Mouse (Mus musculus): ENCODE data around the gene B4galt2. TPM values are rescaled to one million over a fixed set of nuclear protein-coding genes. Genes with fewer than 3 reads are reported as not detected.

The B4galt2 gene
- polyA plus RNA-seq (2015; fragmentation: Nextera tagmentation; extraction: Ambion mirVana), result 13.5 and 13.9 TPM in 2 replicates

- ATAC-seq (ENCODE audit: extremely low read depth, insufficient number of reproducible peaks, low FRiP score, low TSS enrichment), result peak; percentile 30
- Histone ChIP-seq H3K36me3 (peaks cover 38% of the 10 kb centered on the region), H3K4me3 (peak within 1 kb of the TSS; percentile 99), H3K27ac (replicated peaks) (peak within 1 kb of the TSS; percentile 66), H3K9ac (peak within 1 kb of the TSS; percentile 94), H3K27me3 (replicated peaks) (no peaks in the 10 kb centered on the region; the same call in 1 of the 2 replicates), H3K9me3 (no peaks in the 10 kb centered on the region), H3K4me2 (peak within 1 kb of the TSS; percentile 88), H3K4me1 (peaks cover 35% of the 10 kb centered on the region)
- WGBS, result under 1% methylated on average over 81 of the region's 103 CpGs
Observed at GRCm38 (mm10) chr4:117882701-117883691, at the start of gene B4galt2. B4galt2 (minus strand) TSS chr4:117883487.

DNA sequence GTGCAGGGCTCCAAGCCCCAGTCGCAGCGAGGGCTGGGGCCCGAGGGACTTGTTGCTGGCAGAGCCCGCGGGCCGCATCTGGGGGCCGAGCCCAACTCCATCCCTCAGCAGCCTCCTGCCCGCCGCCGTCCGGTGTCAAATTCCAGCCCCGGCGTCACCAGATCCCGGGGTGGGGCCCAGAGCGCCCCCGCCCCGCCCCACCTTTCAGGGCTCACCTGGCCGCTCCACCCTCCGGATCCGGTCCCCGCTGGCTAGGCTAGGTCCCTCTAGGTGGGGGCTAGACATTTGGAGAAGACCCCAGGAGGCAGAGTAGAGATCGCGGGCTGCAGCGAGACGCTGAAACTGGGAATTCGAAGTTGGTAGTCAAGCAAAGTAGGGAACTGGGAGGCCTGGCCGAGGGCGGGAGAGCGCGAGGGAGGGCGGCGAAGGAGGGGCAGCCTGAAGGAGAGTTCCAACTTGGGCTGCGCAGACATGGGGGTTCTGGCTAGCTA is 46.1 kb upstream of the B4galt2 start, which contains the start of gene Artn:
TSS of gene Artn (minus strand) at position 373 of the 491 bp plus-strand sequence.
- WGBS, result under 1% methylated on average over 33 of the region's 33 CpGs
- Histone ChIP-seq H3K4me1 (peaks cover 40% of the 10 kb centered on the region), H3K9me3 (peaks cover 3% of the 10 kb centered on the region; the same call in 1 of the 2 replicates), H3K27me3 (replicated peaks) (peaks cover 62% of the 10 kb centered on the region), H3K4me3 (peak within 1 kb of the TSS; percentile 55), H3K9ac (peak within 1 kb of the TSS; percentile 74), H3K36me3 (peaks cover 12% of the 10 kb centered on the region), H3K4me2 (peak within 1 kb of the TSS; percentile 89), H3K27ac (replicated peaks) (no peak within 1 kb of the TSS)
- ATAC-seq (ENCODE audit: extremely low read depth, insufficient number of reproducible peaks, low FRiP score, low TSS enrichment), result 0 out of 2 replicates have a peak, but pooled peaks have one; percentile 9

- H3K36me3 ChIP-seq, result peaks cover 12% of the 10 kb centered on the region
- H3K4me3 ChIP-seq, result peak overlapping the region; percentile 55
- peak overlapping the region; percentile 74 for H3K9ac ChIP-seq
- peak overlapping the region; percentile 89 for H3K4me2 ChIP-seq
- H3K9me3 ChIP-seq, result peaks cover 3% of the 10 kb centered on the region; the same call in 1 of the 2 replicates
- H3K27ac ChIP-seq (replicated peaks), result no peak overlapping the region
- H3K4me1 ChIP-seq, result peaks cover 46% of the 10 kb centered on the region
- no peak for ATAC-seq (ENCODE audit: extremely low read depth, insufficient number of reproducible peaks, low FRiP score, low TSS enrichment)
- H3K27me3 ChIP-seq (replicated peaks), result peaks cover 65% of the 10 kb centered on the region
- WGBS, result under 1% methylated on average over 13 of the region's 13 CpGs
Observed at GRCm38 (mm10) chr4:117928699-117929241, 45.5 kb upstream of the B4galt2 start.

DNA sequence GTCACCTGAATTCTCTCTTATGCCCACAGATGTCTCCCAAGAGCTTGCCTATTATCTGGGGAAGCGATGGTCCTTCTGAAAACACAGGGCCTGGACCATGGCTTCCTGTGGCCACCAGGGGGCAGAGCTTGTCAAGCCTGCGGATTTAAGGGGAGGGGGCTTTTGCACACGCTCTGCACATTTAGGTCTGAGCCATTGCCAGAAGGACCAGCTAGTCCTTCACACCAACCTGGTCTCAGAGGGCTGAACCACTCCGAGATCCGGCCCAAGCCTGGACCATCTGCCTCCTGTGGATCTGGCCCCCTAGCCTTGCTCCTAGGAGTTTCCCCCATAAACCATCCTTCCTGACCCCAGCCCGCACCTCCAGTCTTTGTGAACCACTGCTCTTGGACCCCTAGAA is 44.9 kb upstream of the B4galt2 start:
- no peak overlapping the region for H3K9ac ChIP-seq
- no peak overlapping the region for H3K4me3 ChIP-seq
- no peak for ATAC-seq (ENCODE audit: extremely low read depth, insufficient number of reproducible peaks, low FRiP score, low TSS enrichment)
- WGBS, result 15% methylated on average over 6 of the region's 6 CpGs
- H3K27ac ChIP-seq (replicated peaks), result no peak overlapping the region
- H3K9me3 ChIP-seq, result peaks cover 3% of the 10 kb centered on the region; the same call in 1 of the 2 replicates
- peaks cover 12% of the 10 kb centered on the region for H3K36me3 ChIP-seq
- peaks cover 52% of the 10 kb centered on the region for H3K4me1 ChIP-seq
- H3K27me3 ChIP-seq (replicated peaks), result peaks cover 65% of the 10 kb centered on the region
- peak overlapping the region; percentile 98; the same call in 1 of the 2 replicates for H3K4me2 ChIP-seq

- H3K4me3 ChIP-seq, result peak overlapping the region; percentile 60
- peaks cover 1% of the 10 kb centered on the region; the same call in 1 of the 2 replicates for H3K36me3 ChIP-seq
- H3K27me3 ChIP-seq (replicated peaks), result peaks cover 72% of the 10 kb centered on the region
- H3K27ac ChIP-seq (replicated peaks), result no peak overlapping the region
- peak overlapping the region; percentile 81 for H3K9ac ChIP-seq
- WGBS, result 2% methylated on average over 71 of the region's 71 CpGs
- peaks cover 3% of the 10 kb centered on the region; the same call in 1 of the 2 replicates for H3K9me3 ChIP-seq
- peaks cover 64% of the 10 kb centered on the region for H3K4me1 ChIP-seq
- no peak for ATAC-seq (ENCODE audit: extremely low read depth, insufficient number of reproducible peaks, low FRiP score, low TSS enrichment)
- H3K4me2 ChIP-seq, result peak overlapping the region; percentile 98
Observed at GRCm38 (mm10) chr4:117926545-117927482, 43.5 kb upstream of the B4galt2 start.

DNA sequence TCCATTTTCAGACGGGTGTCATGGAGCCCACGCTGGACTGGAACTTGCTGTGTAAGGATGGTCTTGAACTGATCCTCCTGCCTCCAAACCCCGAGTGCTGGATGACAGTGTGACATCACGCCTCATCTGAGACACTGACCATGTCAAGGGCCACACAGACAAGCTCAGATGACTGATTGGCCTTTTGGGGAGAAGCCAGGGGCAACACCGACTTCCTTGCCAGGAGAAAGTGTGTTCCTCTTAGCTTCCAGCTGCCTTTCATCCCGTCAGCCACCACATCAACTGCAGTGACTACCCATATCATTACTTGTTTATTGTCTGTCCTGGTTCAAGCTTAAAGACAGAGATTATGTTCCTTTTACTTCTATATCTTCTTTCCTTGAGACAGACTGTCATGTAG is 41.6 kb upstream of the B4galt2 start:
- Histone ChIP-seq H3K9me3 (no peaks in the 10 kb centered on the region), H3K4me2 (no peak overlapping the region), H3K27me3 (replicated peaks) (peaks cover 67% of the 10 kb centered on the region), H3K27ac (replicated peaks) (no peak overlapping the region), H3K4me3 (no peak overlapping the region), H3K36me3 (no peaks in the 10 kb centered on the region), H3K9ac (no peak overlapping the region), H3K4me1 (peaks cover 65% of the 10 kb centered on the region)
- no peak for ATAC-seq (ENCODE audit: extremely low read depth, insufficient number of reproducible peaks, low FRiP score, low TSS enrichment)
- 44% methylated on average over 4 of the region's 6 CpGs for WGBS

DNA sequence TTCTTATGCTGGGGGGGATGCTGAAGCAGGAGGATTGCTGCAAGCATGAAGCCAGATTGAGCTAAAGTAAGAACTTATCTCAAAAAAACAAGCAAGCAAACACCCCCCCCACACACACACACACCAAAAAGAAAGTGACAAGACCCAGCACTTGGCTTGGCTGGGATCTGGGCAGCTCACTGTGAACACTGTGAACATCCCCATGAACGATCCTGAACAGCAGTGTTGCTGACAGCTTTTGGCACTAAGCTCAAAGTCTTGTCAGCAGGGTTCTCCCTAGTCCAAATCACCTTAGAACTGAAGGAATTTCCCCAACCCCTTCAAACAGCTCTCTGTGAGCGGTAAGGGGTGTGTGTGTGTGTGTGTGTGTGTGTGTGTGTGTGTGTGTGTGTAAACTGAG is 40.2 kb upstream of the B4galt2 start:
- Histone ChIP-seq H3K9ac (no peak overlapping the region), H3K4me1 (peaks cover 60% of the 10 kb centered on the region), H3K36me3 (no peaks in the 10 kb centered on the region), H3K4me3 (no peak overlapping the region), H3K27me3 (replicated peaks) (peaks cover 56% of the 10 kb centered on the region), H3K27ac (replicated peaks) (peak overlapping the region; percentile 39; the same call in 1 of the 2 replicates), H3K9me3 (no peaks in the 10 kb centered on the region), H3K4me2 (no peak overlapping the region)
- 23% methylated on average over 2 of the region's 2 CpGs for WGBS
- no peak for ATAC-seq (ENCODE audit: extremely low read depth, insufficient number of reproducible peaks, low FRiP score, low TSS enrichment)

GRCm38 (mm10) chr4:117921358-117921757 is 38.1 kb upstream of the B4galt2 start:
- H3K27ac ChIP-seq (replicated peaks), result no peak overlapping the region
- no peak overlapping the region for H3K9ac ChIP-seq
- no peak overlapping the region for H3K4me3 ChIP-seq
- no peak for ATAC-seq (ENCODE audit: extremely low read depth, insufficient number of reproducible peaks, low FRiP score, low TSS enrichment)
- H3K4me1 ChIP-seq, result peaks cover 60% of the 10 kb centered on the region
- no peaks in the 10 kb centered on the region for H3K36me3 ChIP-seq
- peaks cover 35% of the 10 kb centered on the region for H3K27me3 ChIP-seq (replicated peaks)
- no peak overlapping the region for H3K4me2 ChIP-seq
- 81% methylated on average over 2 of the region's 2 CpGs for WGBS
- no peaks in the 10 kb centered on the region for H3K9me3 ChIP-seq

GRCm38 (mm10) chr4:117918762-117919161 is 35.5 kb upstream of the B4galt2 start:
- Histone ChIP-seq H3K36me3 (no peaks in the 10 kb centered on the region), H3K27me3 (replicated peaks) (peaks cover 14% of the 10 kb centered on the region), H3K9me3 (no peaks in the 10 kb centered on the region), H3K27ac (replicated peaks) (peak overlapping the region; percentile 61), H3K4me1 (peaks cover 64% of the 10 kb centered on the region), H3K4me2 (0 out of 2 replicates have a peak overlapping the region, but pooled peaks have one; percentile 9), H3K9ac (0 out of 2 replicates have a peak overlapping the region, but pooled peaks have one; percentile 44), H3K4me3 (no peak overlapping the region)
- no peak for ATAC-seq (ENCODE audit: extremely low read depth, insufficient number of reproducible peaks, low FRiP score, low TSS enrichment)
- WGBS, result 63% methylated on average over 5 of the region's 5 CpGs

DNA sequence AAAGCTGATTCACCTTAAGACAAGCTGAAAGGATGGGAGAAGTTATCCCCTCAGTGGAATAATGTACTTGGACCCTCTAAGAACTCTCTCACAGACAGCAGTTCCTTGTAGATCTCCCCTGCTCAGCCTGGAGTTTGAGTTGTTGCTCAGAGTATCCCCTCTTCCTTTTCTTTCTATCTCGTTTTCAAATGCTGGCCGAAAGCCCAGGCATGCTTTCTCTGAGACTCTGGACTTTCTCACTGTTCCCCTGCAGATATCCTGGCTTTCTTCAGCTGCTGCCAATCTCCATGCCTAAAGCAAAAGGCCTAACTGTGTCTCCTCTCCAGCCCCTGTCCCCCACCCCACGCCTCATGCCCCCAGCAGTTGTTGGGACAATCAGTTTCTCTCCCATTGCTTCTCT is 35.0 kb upstream of the B4galt2 start:
- H3K9me3 ChIP-seq, result no peaks in the 10 kb centered on the region
- no peaks in the 10 kb centered on the region for H3K36me3 ChIP-seq
- WGBS, result 11% methylated on average over 3 of the region's 3 CpGs
- H3K4me3 ChIP-seq, result no peak overlapping the region
- H3K4me2 ChIP-seq, result 0 out of 2 replicates have a peak overlapping the region, but pooled peaks have one; percentile 9
- H3K27me3 ChIP-seq (replicated peaks), result peaks cover 14% of the 10 kb centered on the region
- no peak for ATAC-seq (ENCODE audit: extremely low read depth, insufficient number of reproducible peaks, low FRiP score, low TSS enrichment)
- peaks cover 64% of the 10 kb centered on the region for H3K4me1 ChIP-seq
- 0 out of 2 replicates have a peak overlapping the region, but pooled peaks have one; percentile 44 for H3K9ac ChIP-seq
- H3K27ac ChIP-seq (replicated peaks), result peak overlapping the region; percentile 61
